Mouse (Mus musculus): Measurements from ENCODE around the gene Pcsk6. TPM values are rescaled to one million over a fixed set of nuclear protein-coding genes. Genes with fewer than 3 reads are reported as not detected.

Pcsk6 gene
- polyA plus RNA-seq, 1 experiment, result 0.06 TPM

DNA sequence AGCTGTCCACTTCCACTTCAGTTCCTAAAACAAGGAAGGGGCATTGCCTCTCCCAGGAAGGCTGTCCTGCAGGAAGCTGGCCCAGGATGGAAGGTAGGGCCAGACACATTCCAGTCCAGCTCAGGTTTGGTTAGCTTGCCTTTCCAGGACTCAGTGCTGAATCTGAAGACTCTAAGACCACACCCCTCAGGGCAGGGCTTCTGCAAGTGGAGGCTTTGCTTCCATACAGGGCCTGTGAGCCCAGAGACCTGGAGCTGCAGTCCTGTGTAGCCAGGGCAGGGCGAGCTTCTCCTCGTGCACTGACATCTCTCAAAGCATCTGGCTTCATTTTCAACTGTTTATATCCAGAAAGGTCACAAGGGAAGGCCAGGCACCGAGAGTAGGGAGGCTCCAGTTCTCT, 131.9 kb downstream of the Pcsk6 start:
- Histone ChIP-seq H3K79me2 (ENCODE audit: control insufficient read depth, insufficient read depth) (no peaks in the 10 kb centered on the region), H3ac (ENCODE audit: control insufficient read depth, insufficient read length, low read depth) (no peak overlapping the region), H3K4me3 (ENCODE audit: insufficient read depth, poor library complexity, severe bottlenecking) (no peak overlapping the region), H3K79me3 (ENCODE audit: low read depth) (no peaks in the 10 kb centered on the region), H3K36me3 (ENCODE audit: control insufficient read depth, insufficient read depth) (no peaks in the 10 kb centered on the region), H3K27me3 (ENCODE audit: control insufficient read depth, insufficient read depth, insufficient read length) (peaks cover 48% of the 10 kb centered on the region)
- no peak for TF ChIP-seq FOSL1 (IDR thresholded peaks at IDR 0.05; ENCODE audit: insufficient read depth, low read length, poor library complexity, severe bottlenecking)
- TF ChIP-seq CTCF (IDR thresholded peaks at IDR 0.05; ENCODE audit: control insufficient read depth, insufficient read depth, insufficient read length), result no peak
- TF ChIP-seq CEBPB (IDR thresholded peaks at IDR 0.05; ENCODE audit: low read depth), result no peak
- TF ChIP-seq MAX (IDR thresholded peaks at IDR 0.05), result no peak
- TF ChIP-seq MYOD1 (IDR thresholded peaks at IDR 0.05; ENCODE audit: control insufficient read depth, insufficient read length, low read depth), result no peak
- no peak for TF ChIP-seq MYOG (IDR thresholded peaks at IDR 0.05; ENCODE audit: control insufficient read depth, extremely low read depth, insufficient read length)
- no peak for TF ChIP-seq USF1 (IDR thresholded peaks at IDR 0.05; ENCODE audit: low read depth)

- Histone ChIP-seq H3K36me3 (ENCODE audit: control insufficient read depth, insufficient read depth) (no peaks in the 10 kb centered on the region), H3K27me3 (ENCODE audit: control insufficient read depth, insufficient read depth, insufficient read length) (peaks cover 17% of the 10 kb centered on the region), H3ac (ENCODE audit: control insufficient read depth, insufficient read length, low read depth) (no peak overlapping the region), H3K79me2 (ENCODE audit: control insufficient read depth, insufficient read depth) (no peaks in the 10 kb centered on the region), H3K79me3 (ENCODE audit: low read depth) (no peaks in the 10 kb centered on the region), H3K4me3 (ENCODE audit: insufficient read depth, poor library complexity, severe bottlenecking) (no peak overlapping the region)
- TF ChIP-seq MYOD1 (IDR thresholded peaks at IDR 0.05; ENCODE audit: control insufficient read depth, insufficient read length, low read depth) (no peak), CEBPB (IDR thresholded peaks at IDR 0.05; ENCODE audit: low read depth) (no peak), MYOG (IDR thresholded peaks at IDR 0.05; ENCODE audit: control insufficient read depth, extremely low read depth, insufficient read length) (no peak), MAX (IDR thresholded peaks at IDR 0.05) (no peak), CTCF (IDR thresholded peaks at IDR 0.05; ENCODE audit: control insufficient read depth, insufficient read depth, insufficient read length) (no peak), FOSL1 (IDR thresholded peaks at IDR 0.05; ENCODE audit: insufficient read depth, low read length, poor library complexity, severe bottlenecking) (no peak), USF1 (IDR thresholded peaks at IDR 0.05; ENCODE audit: low read depth) (no peak)
These were observed 139.7 kb downstream of the Pcsk6 start for GRCm38 (mm10) chr7:66001035-66001754.

- Histone ChIP-seq H3K36me3 (ENCODE audit: control insufficient read depth, insufficient read depth) (no peaks in the 10 kb centered on the region), H3ac (ENCODE audit: control insufficient read depth, insufficient read length, low read depth) (no peak overlapping the region), H3K27me3 (ENCODE audit: control insufficient read depth, insufficient read depth, insufficient read length) (peaks cover 17% of the 10 kb centered on the region), H3K79me2 (ENCODE audit: control insufficient read depth, insufficient read depth) (no peaks in the 10 kb centered on the region), H3K79me3 (ENCODE audit: low read depth) (no peaks in the 10 kb centered on the region), H3K4me3 (ENCODE audit: insufficient read depth, poor library complexity, severe bottlenecking) (no peak overlapping the region)
- TF ChIP-seq CTCF (IDR thresholded peaks at IDR 0.05; ENCODE audit: control insufficient read depth, insufficient read depth, insufficient read length) (no peak), MYOG (IDR thresholded peaks at IDR 0.05; ENCODE audit: control insufficient read depth, extremely low read depth, insufficient read length) (no peak), MYOD1 (IDR thresholded peaks at IDR 0.05; ENCODE audit: control insufficient read depth, insufficient read length, low read depth) (no peak), MAX (IDR thresholded peaks at IDR 0.05) (no peak), FOSL1 (IDR thresholded peaks at IDR 0.05; ENCODE audit: insufficient read depth, low read length, poor library complexity, severe bottlenecking) (no peak), CEBPB (IDR thresholded peaks at IDR 0.05; ENCODE audit: low read depth) (no peak), USF1 (IDR thresholded peaks at IDR 0.05; ENCODE audit: low read depth) (no peak)
These were observed 140.3 kb downstream of the Pcsk6 start for GRCm38 (mm10) chr7:66001797-66002196.

DNA sequence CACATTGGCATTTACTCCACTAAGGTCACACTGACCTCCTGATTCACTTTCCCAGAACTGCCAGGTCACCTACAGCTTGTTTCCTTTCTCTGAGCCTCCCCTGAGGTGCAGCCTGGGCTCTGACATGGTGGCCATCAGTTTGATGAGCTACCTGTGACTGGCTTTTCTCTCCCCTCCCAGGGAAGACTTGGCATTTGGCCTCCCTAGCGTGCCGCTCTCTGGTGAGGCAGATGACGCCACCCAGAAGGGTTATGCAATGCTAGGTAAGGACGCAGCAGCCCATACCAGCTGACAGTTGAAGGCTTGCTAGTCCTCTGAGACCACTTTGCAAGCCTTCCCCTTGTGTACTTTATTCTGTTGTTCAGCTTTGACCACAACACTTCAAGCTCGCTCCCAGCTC, 141.9 kb downstream of the Pcsk6 start:
- Histone ChIP-seq H3ac (ENCODE audit: control insufficient read depth, insufficient read length, low read depth) (no peak overlapping the region), H3K79me3 (ENCODE audit: low read depth) (no peaks in the 10 kb centered on the region), H3K4me3 (ENCODE audit: insufficient read depth, poor library complexity, severe bottlenecking) (no peak overlapping the region), H3K36me3 (ENCODE audit: control insufficient read depth, insufficient read depth) (no peaks in the 10 kb centered on the region), H3K79me2 (ENCODE audit: control insufficient read depth, insufficient read depth) (no peaks in the 10 kb centered on the region), H3K27me3 (ENCODE audit: control insufficient read depth, insufficient read depth, insufficient read length) (peaks cover 22% of the 10 kb centered on the region)
- TF ChIP-seq USF1 (IDR thresholded peaks at IDR 0.05; ENCODE audit: low read depth), result no peak
- no peak for TF ChIP-seq MAX (IDR thresholded peaks at IDR 0.05)
- TF ChIP-seq MYOG (IDR thresholded peaks at IDR 0.05; ENCODE audit: control insufficient read depth, extremely low read depth, insufficient read length), result no peak
- TF ChIP-seq CTCF (IDR thresholded peaks at IDR 0.05; ENCODE audit: control insufficient read depth, insufficient read depth, insufficient read length), result no peak
- no peak for TF ChIP-seq FOSL1 (IDR thresholded peaks at IDR 0.05; ENCODE audit: insufficient read depth, low read length, poor library complexity, severe bottlenecking)
- no peak for TF ChIP-seq CEBPB (IDR thresholded peaks at IDR 0.05; ENCODE audit: low read depth)

DNA sequence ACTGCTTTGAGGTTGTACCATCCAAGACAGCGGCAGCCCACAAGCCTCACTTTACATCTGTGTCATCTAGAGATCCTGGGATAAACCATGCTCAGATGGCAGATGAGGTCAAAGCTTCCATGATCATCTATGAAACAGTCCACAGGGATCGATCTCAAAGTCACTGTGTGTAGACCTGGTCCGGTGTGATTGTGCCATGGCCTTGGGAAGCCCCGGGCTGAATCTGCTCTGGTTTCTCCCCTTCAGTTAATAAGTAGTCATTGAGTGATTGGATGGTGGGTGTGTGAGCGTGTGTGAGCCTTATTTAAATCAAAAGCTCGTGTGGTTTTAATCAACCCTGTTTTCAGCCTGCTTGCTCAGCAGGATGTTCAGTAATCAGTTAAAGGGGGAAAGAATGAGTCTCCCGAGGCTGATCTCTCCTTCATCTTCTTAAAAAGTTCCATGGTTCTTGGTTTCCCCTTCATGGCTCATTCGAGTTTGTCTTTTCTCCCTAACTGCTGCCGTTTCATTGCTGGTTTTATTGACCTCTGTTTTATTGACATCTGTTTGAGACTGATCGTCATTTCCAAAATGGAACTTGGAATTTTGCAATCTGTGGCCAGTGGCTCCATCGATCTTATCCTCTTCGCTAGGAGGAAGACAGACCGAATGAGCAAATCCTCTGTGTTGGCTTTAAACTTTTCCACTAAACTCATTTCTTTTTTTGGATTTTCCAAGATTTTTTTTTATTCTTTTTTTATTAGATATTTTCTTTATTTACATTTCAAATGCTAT, 142.5 kb downstream of the Pcsk6 start:
- no peak for TF ChIP-seq MYOD1 (IDR thresholded peaks at IDR 0.05; ENCODE audit: control insufficient read depth, insufficient read length, low read depth)
- no peak for TF ChIP-seq MYOG (IDR thresholded peaks at IDR 0.05; ENCODE audit: control insufficient read depth, extremely low read depth, insufficient read length)
- TF ChIP-seq CTCF (IDR thresholded peaks at IDR 0.05; ENCODE audit: control insufficient read depth, insufficient read depth, insufficient read length), result no peak
- TF ChIP-seq CEBPB (IDR thresholded peaks at IDR 0.05; ENCODE audit: low read depth), result no peak
- TF ChIP-seq MAX (IDR thresholded peaks at IDR 0.05), result no peak
- TF ChIP-seq FOSL1 (IDR thresholded peaks at IDR 0.05; ENCODE audit: insufficient read depth, low read length, poor library complexity, severe bottlenecking), result no peak
- no peaks in the 10 kb centered on the region for H3K79me3 ChIP-seq (ENCODE audit: low read depth)
- no peak overlapping the region for H3K4me3 ChIP-seq (ENCODE audit: insufficient read depth, poor library complexity, severe bottlenecking)
- no peaks in the 10 kb centered on the region for H3K36me3 ChIP-seq (ENCODE audit: control insufficient read depth, insufficient read depth)
- no peak overlapping the region for H3ac ChIP-seq (ENCODE audit: control insufficient read depth, insufficient read length, low read depth)
- no peaks in the 10 kb centered on the region for H3K79me2 ChIP-seq (ENCODE audit: control insufficient read depth, insufficient read depth)
- H3K27me3 ChIP-seq (ENCODE audit: control insufficient read depth, insufficient read depth, insufficient read length), result peaks cover 26% of the 10 kb centered on the region
